Mouse (Mus musculus): Measurements from ENCODE around the gene Abcc9. TPM values are rescaled to one million over a fixed set of nuclear protein-coding genes. Genes with fewer than 3 reads are reported as not detected.

Abcc9 gene
- polyA plus RNA-seq, 1 experiment from 2014 or later: 1.2 TPM

DNA sequence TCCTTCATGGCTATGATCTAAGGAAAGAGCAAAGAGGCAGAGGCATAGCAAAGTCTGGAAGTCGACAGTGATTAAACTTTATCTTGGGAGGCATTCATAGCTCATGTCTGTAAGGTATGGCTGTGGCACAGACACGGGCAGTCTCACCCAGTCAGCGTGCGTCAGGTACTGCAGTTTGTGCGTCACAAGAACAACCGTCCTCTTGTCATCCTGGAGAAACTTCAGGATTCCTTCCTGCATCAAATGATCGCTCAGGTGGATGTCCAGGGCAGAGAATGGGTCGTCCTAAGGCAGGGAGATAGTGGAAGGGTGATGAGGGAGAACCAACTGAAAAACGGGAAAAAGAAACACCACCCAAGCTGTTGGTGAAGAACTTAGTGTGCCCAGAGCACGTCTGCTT lies 62.8 kb downstream of the Abcc9 start:
- no peak for DNase-seq (ENCODE audit: low spot score)
- no peaks in the 10 kb centered on the region for H3K9me3 ChIP-seq (replicated peaks)
- no peak overlapping the region for H3K27ac ChIP-seq
- H3K27me3 ChIP-seq (ENCODE audit: low read depth, poor library complexity, severe bottlenecking): no peaks in the 10 kb centered on the region
- H3K36me3 ChIP-seq: no peaks in the 10 kb centered on the region
- 0 out of 2 replicates have a peak, but pooled peaks cover 2% of the 10 kb centered on the region for H3K4me1 ChIP-seq
- WGBS: 88% methylated on average over 10 of the region's 10 CpGs
- no peak overlapping the region for H3K4me3 ChIP-seq

DNA sequence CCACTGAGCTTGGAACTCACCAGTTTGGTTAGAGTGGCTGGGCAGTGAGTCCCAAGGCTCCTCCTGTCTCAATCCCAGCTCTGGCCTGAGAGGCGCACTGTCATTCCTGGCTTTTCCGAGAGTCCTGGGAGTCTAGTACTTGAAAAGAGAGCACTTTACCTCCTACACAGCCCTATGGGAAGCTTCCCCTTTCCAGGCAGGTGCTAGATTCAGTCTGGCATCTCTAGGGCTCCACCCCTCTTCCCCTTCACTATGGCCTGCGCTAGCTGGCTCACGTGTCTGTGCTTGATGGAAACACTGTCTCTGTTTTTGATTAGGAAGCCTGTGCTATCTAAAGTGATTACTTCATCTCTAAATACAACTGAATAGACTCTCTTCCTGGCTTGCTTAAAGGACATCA lies 66.5 kb downstream of the Abcc9 start:
- no peaks in the 10 kb centered on the region for H3K9me3 ChIP-seq (replicated peaks)
- H3K27me3 ChIP-seq (ENCODE audit: low read depth, poor library complexity, severe bottlenecking): no peaks in the 10 kb centered on the region
- H3K36me3 ChIP-seq: no peaks in the 10 kb centered on the region
- 0 out of 2 replicates have a peak, but pooled peaks cover 2% of the 10 kb centered on the region for H3K4me1 ChIP-seq
- DNase-seq (ENCODE audit: low spot score): no peak
- H3K27ac ChIP-seq: no peak overlapping the region
- H3K4me3 ChIP-seq: no peak overlapping the region
- 56% methylated on average over 4 of the region's 4 CpGs for WGBS

DNA sequence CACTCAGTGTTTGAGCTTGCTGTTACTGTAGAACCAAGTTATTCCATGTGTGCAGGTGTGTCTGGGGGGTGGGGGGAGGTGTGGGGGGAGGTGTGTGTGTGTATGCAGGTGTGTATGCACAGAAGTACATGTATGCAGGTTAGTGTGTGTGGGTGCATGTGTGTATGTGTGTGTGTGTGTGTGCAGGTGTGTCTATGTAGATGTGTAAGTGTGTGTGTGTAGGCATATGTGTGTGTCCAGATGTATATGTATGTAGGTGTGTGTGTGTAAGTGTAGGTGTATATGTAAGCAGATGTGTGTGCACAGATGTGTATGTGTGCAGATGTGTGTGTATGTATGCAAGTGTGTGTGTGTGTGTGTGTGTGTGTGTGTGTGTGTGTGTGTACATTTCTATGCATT lies 66.9 kb downstream of the Abcc9 start:
- Histone ChIP-seq H3K36me3 (no peaks in the 10 kb centered on the region), H3K4me1 (0 out of 2 replicates have a peak, but pooled peaks cover 2% of the 10 kb centered on the region), H3K9me3 (replicated peaks) (no peaks in the 10 kb centered on the region), H3K27me3 (ENCODE audit: low read depth, poor library complexity, severe bottlenecking) (no peaks in the 10 kb centered on the region), H3K4me3 (no peak overlapping the region), H3K27ac (no peak overlapping the region)
- no peak for DNase-seq (ENCODE audit: low spot score)

DNA sequence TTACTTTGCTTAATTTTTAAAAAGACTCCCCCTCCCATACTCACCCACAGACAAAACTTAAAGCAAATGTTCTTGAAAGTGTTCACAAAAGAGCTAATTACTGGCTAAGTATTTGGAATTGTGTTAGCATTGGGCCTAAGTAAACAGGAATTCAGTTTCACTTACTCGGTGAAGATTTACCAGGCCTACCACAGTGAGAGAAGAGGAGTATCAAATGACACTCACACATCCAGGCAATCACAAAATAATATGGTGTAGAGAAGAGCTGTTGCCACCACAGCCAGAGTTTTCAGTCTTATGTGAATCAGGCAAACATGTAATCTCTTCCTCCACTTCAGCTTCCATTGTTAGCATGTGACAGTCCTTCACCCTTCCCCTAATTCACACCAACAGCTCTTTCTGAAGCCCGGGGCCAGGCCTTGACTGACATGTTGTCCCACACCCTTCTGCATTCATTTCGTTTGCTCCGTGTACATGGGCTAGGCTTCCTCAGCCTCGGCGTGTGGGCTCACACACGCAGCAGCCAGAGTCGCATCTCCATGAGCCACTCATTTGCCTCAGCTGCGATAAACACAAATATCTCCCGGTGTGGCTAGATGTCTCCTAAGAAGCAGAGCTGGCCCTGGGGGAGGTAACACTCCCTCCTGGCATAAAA lies 67.5 kb downstream of the Abcc9 start:
- H3K4me1 ChIP-seq: 0 out of 2 replicates have a peak, but pooled peaks cover 2% of the 10 kb centered on the region
- no peak for DNase-seq (ENCODE audit: low spot score)
- no peak overlapping the region for H3K27ac ChIP-seq
- H3K36me3 ChIP-seq: no peaks in the 10 kb centered on the region
- H3K27me3 ChIP-seq (ENCODE audit: low read depth, poor library complexity, severe bottlenecking): no peaks in the 10 kb centered on the region
- 82% methylated on average over 10 of the region's 10 CpGs for WGBS
- H3K4me3 ChIP-seq: no peak overlapping the region
- H3K9me3 ChIP-seq (replicated peaks): no peaks in the 10 kb centered on the region

DNA sequence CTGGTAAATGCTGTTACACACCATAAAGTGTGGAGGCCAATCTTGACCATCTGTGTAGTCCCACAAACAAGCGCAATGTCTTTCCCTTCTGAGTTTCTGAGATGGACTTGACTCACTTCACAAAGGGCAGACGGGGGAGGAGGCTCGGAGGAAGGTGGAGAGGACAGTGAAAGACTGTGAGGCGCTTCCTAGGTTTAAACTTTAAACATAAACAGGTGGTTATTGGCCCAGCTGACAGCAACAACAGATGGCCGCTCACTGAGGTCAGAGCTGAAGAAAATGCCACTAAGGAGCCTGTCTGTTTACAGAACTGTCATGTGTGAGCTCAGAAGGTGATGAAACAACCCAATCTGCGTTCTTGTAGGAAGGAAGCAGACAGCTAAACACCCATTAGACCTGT lies 78.8 kb downstream of the Abcc9 start:
- DNase-seq (ENCODE audit: low spot score): no peak
- no peaks in the 10 kb centered on the region for H3K4me1 ChIP-seq
- no peaks in the 10 kb centered on the region for H3K36me3 ChIP-seq
- 47% methylated on average over 6 of the region's 6 CpGs for WGBS
- no peaks in the 10 kb centered on the region for H3K9me3 ChIP-seq (replicated peaks)
- no peaks in the 10 kb centered on the region for H3K27me3 ChIP-seq (ENCODE audit: low read depth, poor library complexity, severe bottlenecking)
- no peak overlapping the region for H3K27ac ChIP-seq
- H3K4me3 ChIP-seq: no peak overlapping the region

DNA sequence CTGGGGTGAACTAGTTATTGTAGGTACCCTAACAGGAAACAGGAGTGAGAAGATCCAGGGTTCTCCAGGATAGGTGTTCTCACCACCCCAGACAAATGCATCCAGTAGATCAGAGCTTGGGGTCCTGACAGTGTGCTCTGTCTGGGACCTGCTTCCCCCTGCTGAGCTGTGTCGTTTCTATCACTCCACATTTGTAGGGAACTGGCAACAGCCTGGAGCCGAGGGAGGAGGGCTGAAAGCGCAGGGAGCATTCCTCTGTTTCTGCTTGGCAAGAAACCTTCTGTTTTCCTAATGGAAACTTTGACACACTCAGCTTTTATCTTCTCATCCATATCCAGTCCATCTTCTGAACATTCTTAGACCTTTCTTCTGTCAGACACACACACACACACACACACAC lies 85.5 kb downstream of the Abcc9 start:
- H3K27ac ChIP-seq: no peak overlapping the region
- H3K4me1 ChIP-seq: no peaks in the 10 kb centered on the region
- WGBS: 37% methylated on average over 3 of the region's 3 CpGs
- H3K4me3 ChIP-seq: no peak overlapping the region
- no peak for DNase-seq (ENCODE audit: low spot score)
- no peaks in the 10 kb centered on the region for H3K9me3 ChIP-seq (replicated peaks)
- no peaks in the 10 kb centered on the region for H3K27me3 ChIP-seq (ENCODE audit: low read depth, poor library complexity, severe bottlenecking)
- H3K36me3 ChIP-seq: no peaks in the 10 kb centered on the region

DNA sequence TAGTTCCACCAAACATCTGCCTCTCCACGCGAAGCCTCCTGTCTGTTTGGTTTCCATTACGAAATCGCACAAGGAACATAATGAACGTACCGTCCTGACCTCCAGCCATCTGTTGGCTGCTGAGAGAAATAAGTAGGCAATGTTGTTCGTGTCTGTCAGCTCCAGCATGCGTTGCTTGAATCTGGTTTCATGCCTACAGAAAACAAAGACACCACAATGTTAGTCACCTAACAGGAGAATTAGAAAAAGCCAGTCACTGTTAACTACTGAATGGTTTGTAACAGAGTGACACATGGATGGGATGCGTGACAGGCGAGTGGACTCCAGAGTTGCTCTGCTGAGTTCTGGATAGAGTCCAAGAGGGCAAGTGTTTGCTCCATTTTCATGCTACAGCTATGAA lies 87.8 kb downstream of the Abcc9 start:
- Histone ChIP-seq H3K27me3 (ENCODE audit: low read depth, poor library complexity, severe bottlenecking) (no peaks in the 10 kb centered on the region), H3K4me1 (peaks cover 6% of the 10 kb centered on the region), H3K9me3 (replicated peaks) (no peaks in the 10 kb centered on the region), H3K4me3 (no peak overlapping the region), H3K36me3 (no peaks in the 10 kb centered on the region), H3K27ac (no peak overlapping the region)
- no peak for DNase-seq (ENCODE audit: low spot score)
- WGBS: 89% methylated on average over 10 of the region's 10 CpGs

DNA sequence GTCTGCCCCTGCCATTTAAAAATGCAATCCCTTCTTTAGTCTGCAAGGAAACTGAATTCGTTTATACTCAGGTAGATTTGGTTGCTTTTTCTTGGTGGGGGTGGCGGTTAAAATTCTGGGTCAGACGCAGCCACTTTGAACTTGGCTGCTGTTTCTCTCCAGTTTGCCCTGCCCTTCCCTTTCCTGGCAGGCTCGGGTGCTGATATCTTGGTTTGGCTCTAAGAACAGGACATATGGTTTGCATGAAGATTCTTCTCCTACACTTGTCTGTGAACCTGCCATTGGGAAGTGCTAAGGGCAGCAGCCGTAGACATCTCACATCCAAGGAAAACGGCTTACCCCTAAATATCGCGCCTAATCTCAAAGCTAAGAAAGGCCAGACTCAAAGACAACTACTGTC lies 89.7 kb downstream of the Abcc9 start:
- Histone ChIP-seq H3K9me3 (replicated peaks) (no peaks in the 10 kb centered on the region), H3K27me3 (ENCODE audit: low read depth, poor library complexity, severe bottlenecking) (no peaks in the 10 kb centered on the region), H3K27ac (no peak overlapping the region), H3K36me3 (no peaks in the 10 kb centered on the region), H3K4me3 (no peak overlapping the region), H3K4me1 (peaks cover 8% of the 10 kb centered on the region)
- WGBS: 86% methylated on average over 8 of the region's 8 CpGs
- no peak for DNase-seq (ENCODE audit: low spot score)

DNA sequence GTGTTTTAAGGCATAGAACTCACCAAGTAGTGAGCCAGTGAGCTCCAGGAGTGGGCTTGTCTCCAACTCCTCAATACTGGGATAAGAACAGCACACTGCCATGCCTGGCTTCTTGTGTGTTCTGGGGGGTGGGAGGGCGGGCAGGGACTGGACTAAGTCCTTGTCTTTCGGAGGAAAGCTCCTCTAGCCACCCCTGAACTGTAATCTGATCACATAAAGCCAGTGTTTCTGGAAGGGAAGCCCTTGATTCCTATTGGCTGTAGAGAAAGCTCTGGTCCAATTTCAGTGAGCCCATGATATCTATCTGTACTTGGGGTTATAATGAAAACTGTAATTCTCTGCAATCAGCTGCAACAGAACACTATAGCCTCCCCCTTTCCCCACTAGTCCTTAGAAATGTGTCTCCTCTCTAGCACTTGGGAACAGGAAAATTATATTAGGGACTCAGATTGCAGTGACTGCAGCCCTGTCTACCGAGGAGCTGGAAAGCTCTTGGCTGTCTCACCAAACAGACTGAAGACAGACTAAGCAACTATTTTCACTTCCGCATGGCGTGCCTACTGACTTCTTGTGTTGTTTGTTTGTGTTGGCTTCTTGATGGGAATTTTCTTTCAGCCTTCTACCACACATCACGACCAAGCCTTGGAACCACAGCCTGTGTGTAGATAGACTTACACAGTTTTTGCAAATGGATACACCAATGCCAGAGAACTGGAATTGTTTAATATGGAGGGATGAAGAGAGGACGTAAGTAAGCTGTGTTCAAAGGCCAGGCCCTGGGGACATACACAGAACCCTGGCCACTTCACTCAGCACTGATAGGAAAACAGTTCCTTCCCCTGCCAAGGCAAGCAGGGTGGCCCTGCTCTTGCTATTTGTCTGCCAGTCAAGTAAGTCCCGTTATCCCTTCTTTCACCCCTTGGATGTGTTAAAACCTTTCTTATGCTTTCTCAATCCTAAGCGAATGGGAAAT lies 92.4 kb downstream of the Abcc9 start:
- Histone ChIP-seq H3K4me1 (peaks cover 8% of the 10 kb centered on the region), H3K27ac (no peak overlapping the region), H3K27me3 (ENCODE audit: low read depth, poor library complexity, severe bottlenecking) (no peaks in the 10 kb centered on the region), H3K4me3 (no peak overlapping the region), H3K9me3 (replicated peaks) (no peaks in the 10 kb centered on the region), H3K36me3 (no peaks in the 10 kb centered on the region)
- no peak for DNase-seq (ENCODE audit: low spot score)
- 73% methylated on average over 9 of the region's 9 CpGs for WGBS

DNA sequence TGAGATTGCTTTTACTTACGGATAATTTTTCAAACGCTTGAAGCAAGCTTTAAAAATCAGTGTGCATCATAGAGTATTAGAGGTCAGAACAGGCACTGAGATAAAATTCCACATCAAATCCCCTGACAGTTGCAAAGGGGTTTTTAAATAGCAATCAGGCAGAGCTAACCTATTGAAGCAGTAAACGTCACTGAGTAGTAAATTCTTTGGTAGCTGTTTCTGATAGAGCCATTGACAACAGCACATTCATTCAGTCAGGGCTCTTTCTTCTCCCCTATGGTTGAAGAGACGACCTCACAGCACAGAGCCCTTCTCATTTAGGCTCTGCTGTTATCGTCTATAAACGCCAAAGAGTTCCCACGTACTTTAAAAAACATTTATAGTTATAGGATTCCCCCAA lies 95.0 kb downstream of the Abcc9 start:
- Histone ChIP-seq H3K4me1 (peaks cover 16% of the 10 kb centered on the region), H3K27ac (no peak overlapping the region), H3K9me3 (replicated peaks) (no peaks in the 10 kb centered on the region), H3K4me3 (no peak overlapping the region), H3K36me3 (no peaks in the 10 kb centered on the region), H3K27me3 (ENCODE audit: low read depth, poor library complexity, severe bottlenecking) (no peaks in the 10 kb centered on the region)
- WGBS: 69% methylated on average over 7 of the region's 7 CpGs
- no peak for DNase-seq (ENCODE audit: low spot score)

DNA sequence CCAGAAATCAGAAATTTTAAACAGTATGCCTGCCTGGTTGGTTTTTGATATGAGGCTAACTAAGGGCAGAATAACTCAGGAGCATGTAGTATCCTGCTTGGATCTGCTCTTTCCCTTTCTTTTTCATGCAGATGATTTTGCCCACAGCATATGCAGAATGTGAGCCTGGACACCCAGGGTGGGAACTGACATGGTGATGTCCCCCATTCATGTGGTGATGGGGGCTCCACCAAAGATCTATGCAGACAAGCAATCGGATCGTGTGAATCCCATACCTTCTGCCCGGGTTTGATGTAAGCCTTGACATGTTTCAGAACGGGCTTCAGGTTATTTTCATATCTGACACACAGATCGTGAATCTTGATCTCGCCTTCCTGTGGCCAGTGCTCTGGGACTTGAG lies 99.3 kb downstream of the Abcc9 start:
- H3K4me1 ChIP-seq: peaks cover 8% of the 10 kb centered on the region
- no peak overlapping the region for H3K27ac ChIP-seq
- H3K36me3 ChIP-seq: no peaks in the 10 kb centered on the region
- no peaks in the 10 kb centered on the region for H3K9me3 ChIP-seq (replicated peaks)
- 73% methylated on average over 6 of the region's 6 CpGs for WGBS
- H3K27me3 ChIP-seq (ENCODE audit: low read depth, poor library complexity, severe bottlenecking): no peaks in the 10 kb centered on the region
- no peak overlapping the region for H3K4me3 ChIP-seq
- DNase-seq (ENCODE audit: low spot score): no peak

DNA sequence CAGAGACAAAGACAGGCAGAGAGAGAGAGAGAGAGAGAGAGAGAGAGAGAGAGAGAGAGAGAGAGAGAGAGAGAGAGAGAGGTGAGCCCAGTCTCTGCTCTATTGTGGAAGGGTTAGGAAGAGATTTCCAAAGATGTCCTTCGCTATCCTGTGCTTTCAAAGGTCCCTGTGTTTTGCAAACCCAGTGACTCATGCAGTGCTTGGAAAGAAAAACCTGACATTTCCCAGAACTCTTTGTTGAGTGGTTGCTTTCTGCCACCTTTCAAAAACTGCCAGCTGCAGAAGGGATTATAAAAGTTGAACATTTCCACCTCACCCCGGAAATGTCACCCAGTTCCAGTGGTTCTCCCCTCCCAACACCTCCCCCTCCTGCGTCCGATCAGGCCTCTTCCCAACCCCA lies 123.3 kb downstream of the Abcc9 start:
- DNase-seq (ENCODE audit: low spot score): no peak
- 89% methylated on average over 4 of the region's 4 CpGs for WGBS
- Histone ChIP-seq H3K36me3 (no peaks in the 10 kb centered on the region), H3K27ac (no peak overlapping the region), H3K9me3 (replicated peaks) (no peaks in the 10 kb centered on the region), H3K27me3 (ENCODE audit: low read depth, poor library complexity, severe bottlenecking) (0 out of 2 replicates have a peak, but pooled peaks cover 3% of the 10 kb centered on the region), H3K4me3 (no peak overlapping the region), H3K4me1 (no peaks in the 10 kb centered on the region)

DNA sequence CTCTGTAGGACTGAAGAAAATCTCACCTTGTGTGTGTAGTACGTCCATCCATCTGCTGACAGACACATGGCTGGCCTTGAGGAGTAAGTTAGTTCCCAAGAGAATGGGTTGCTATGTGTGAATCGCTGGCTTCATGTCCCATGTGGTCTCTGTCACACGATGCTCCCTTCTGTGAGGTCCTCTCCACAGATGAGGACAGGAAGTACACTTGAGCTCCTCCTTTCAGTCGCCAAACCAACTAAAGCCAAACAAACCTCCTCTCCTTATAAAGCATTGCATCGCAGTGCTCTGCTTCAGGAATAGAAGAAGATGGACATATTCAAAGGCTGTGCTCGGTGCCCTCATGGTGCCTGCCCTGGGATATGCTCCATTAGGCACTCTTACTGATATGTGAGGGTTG lies 124.3 kb downstream of the Abcc9 start:
- Histone ChIP-seq H3K4me1 (no peaks in the 10 kb centered on the region), H3K9me3 (replicated peaks) (no peaks in the 10 kb centered on the region), H3K27me3 (ENCODE audit: low read depth, poor library complexity, severe bottlenecking) (peaks cover 14% of the 10 kb centered on the region), H3K27ac (no peak overlapping the region), H3K36me3 (no peaks in the 10 kb centered on the region), H3K4me3 (no peak overlapping the region)
- 92% methylated on average over 6 of the region's 6 CpGs for WGBS
- no peak for DNase-seq (ENCODE audit: low spot score)

All from limb, embryonic 10.5 days (tissue).